Mouse (Mus musculus) mouse embryonic stem cell (cell line): ENCODE data around the gene Ppp6r1.

Experiments
- in situ Hi-C, 2 experiments: fragments of 300-500 bp; cut with MboI; formaldehyde crosslinking; loops; 1 replicate in 1 of 2; 3 replicates in 1 of 2; pipeline ENCODE4 v1.14.3; 2019 to 2020; ENCODE audit warnings: low sequenced_read_pairs in 2 of 2, low pct_unique_long_range_greater_than_20kb in 1 of 2, mixed read lengths in 1 of 2; ENCODE audit not compliant: unreplicated experiment in 1 of 2

The Ppp6r1 gene

GRCm38 (mm10) chr7:4658912-4659551 is at the start of gene Ppp6r1:
Ppp6r1 (minus strand) TSS chr7:4659019.
- in situ Hi-C loops, result no loop called here

GRCm38 (mm10) chr7:4705098-4705497 is 46.3 kb upstream of the Ppp6r1 start:
- in situ Hi-C loops, result no loop called here

GRCm38 (mm10) chr7:4703195-4703594 is 44.4 kb upstream of the Ppp6r1 start:
- in situ Hi-C loops, result no loop called here

GRCm38 (mm10) chr7:4702334-4702733 is 43.5 kb upstream of the Ppp6r1 start:
- in situ Hi-C loops, result no loop called here

GRCm38 (mm10) chr7:4693004-4693403 is 34.2 kb upstream of the Ppp6r1 start:
- in situ Hi-C loops, result no loop called here

GRCm38 (mm10) chr7:4690951-4691653 is 32.3 kb upstream of the Ppp6r1 start:
- in situ Hi-C loops, result no loop called here

- in situ Hi-C loops, result no loop called here
Observed at GRCm38 (mm10) chr7:4690387-4690786, 31.6 kb upstream of the Ppp6r1 start, which contains the start of gene Brsk1. Brsk1 (plus strand) TSS chr7:4690604.

- in situ Hi-C loops, result no loop called here
Observed at GRCm38 (mm10) chr7:4684632-4685417, 26.0 kb upstream of the Ppp6r1 start, which contains the start of gene Hspbp1. Hspbp1 (minus strand) TSS chr7:4685068.

GRCm38 (mm10) chr7:4684203-4684602 is 25.4 kb upstream of the Ppp6r1 start:
- in situ Hi-C loops, result no loop called here

GRCm38 (mm10) chr7:4683307-4683706 is 24.5 kb upstream of the Ppp6r1 start:
- in situ Hi-C loops, result no loop called here

- in situ Hi-C loops, result no loop called here
Observed at GRCm38 (mm10) chr7:4675200-4675599, 16.4 kb upstream of the Ppp6r1 start.

GRCm38 (mm10) chr7:4674114-4674731 is 15.4 kb upstream of the Ppp6r1 start:
- in situ Hi-C loops, result no loop called here

- in situ Hi-C loops, result no loop called here
Observed at GRCm38 (mm10) chr7:4671956-4672355, 13.1 kb upstream of the Ppp6r1 start.

- in situ Hi-C loops, result no loop called here
Observed at GRCm38 (mm10) chr7:4670655-4671255, 11.9 kb upstream of the Ppp6r1 start.

GRCm38 (mm10) chr7:4669156-4669555 is 10.3 kb upstream of the Ppp6r1 start:
- in situ Hi-C loops, result no loop called here

GRCm38 (mm10) chr7:4668506-4668905 is 9.7 kb upstream of the Ppp6r1 start:
- in situ Hi-C loops, result no loop called here

- in situ Hi-C loops, result no loop called here
Observed at GRCm38 (mm10) chr7:4666871-4667270, 8.1 kb upstream of the Ppp6r1 start.

- in situ Hi-C loops, result no loop called here
Observed at GRCm38 (mm10) chr7:4663742-4664141, 4.9 kb upstream of the Ppp6r1 start.

- in situ Hi-C loops, result no loop called here
Observed at GRCm38 (mm10) chr7:4663179-4663578, 4.4 kb upstream of the Ppp6r1 start.
